Mouse (Mus musculus): Measurements from ENCODE around the gene Car5a. TPM values are rescaled to one million over a fixed set of nuclear protein-coding genes. Genes with fewer than 3 reads are reported as not detected.

Car5a gene
- total RNA-seq, 2 experiments from 2014 or later = not detected

DNA sequence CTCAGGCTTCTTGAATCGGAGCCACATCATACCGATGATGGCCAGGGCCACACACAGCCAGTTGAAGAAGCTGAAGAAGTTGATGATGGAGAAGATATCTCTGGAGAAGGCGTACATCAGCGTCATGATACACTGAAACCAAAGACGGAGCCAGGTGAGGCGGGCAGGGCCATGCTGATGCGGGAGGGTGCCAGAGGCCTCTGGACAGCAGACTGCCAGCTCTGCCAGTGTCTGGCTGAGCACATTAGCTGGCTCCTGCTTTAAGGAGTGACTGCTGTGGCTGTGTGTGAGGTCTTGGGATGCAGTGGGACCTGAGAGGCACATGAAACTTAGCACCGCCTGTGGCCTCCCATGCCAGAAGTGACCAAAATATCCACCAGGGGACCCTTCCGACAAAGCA, 59.7 kb downstream of the Car5a start:
- no peak for DNase-seq (ENCODE audit: low spot score in 2 of 2)

DNA sequence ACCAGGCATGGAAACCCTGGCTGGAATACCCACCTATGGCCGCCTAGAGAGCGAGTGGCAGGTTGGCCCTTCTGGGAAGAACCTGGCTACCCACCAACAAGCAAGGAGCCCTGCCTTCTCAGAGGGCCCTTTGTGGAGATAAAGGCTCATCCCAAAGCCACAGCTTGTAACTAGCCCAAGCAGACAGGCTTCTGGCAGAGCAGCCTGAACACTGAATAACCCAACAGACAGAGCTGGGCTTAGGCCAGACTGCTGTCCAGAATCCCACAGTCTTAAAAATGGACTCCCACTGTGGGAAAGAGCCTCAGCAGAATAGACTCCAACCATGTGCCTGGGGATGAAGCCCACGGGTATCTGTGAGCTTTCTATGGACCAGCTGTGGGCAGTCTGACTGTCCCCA, 60.5 kb downstream of the Car5a start:
- DNase-seq (ENCODE audit: low spot score in 2 of 2) = no peak

DNA sequence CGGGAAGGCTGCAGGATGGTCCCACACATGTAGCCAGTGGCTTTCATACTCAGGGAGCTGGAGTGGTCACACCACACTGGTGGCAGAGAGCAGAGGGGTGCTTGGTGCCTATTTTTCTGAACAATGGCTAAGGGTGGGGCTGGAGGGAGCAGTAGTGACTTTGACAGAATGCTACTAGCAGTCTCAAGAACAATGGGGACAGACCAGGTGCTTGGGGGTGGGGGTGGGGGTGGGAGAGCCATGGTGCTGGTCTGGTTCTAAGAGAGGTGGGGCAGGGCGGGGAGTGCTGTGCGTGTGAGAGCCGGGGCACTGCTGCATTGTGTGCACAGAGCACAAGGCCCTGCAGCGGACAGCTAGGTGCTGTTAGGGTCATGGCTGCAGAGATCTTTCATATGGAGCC, 62.8 kb downstream of the Car5a start:
- DNase-seq (ENCODE audit: low spot score in 2 of 2) = no peak

DNA sequence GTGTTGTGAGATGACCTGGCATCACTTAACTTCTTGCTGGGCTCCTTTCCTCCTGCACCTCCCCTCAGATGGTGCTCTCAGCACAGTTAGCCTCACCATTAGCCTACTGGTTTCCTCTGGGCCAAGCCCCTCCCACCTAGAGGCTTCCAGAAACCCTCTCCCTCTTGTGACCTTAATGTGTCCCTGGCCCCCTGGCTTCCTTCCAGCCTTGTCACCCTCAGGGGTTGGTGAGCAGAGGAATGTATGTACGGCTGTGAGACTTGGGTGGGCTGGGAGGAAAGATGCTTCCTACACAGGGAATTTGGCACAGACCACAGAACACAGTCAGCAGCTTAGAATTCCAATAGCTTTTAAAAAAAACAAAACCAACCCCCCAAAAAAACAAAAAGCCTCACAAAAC, 63.9 kb downstream of the Car5a start:
- DNase-seq (ENCODE audit: low spot score in 2 of 2) = no peak

DNA sequence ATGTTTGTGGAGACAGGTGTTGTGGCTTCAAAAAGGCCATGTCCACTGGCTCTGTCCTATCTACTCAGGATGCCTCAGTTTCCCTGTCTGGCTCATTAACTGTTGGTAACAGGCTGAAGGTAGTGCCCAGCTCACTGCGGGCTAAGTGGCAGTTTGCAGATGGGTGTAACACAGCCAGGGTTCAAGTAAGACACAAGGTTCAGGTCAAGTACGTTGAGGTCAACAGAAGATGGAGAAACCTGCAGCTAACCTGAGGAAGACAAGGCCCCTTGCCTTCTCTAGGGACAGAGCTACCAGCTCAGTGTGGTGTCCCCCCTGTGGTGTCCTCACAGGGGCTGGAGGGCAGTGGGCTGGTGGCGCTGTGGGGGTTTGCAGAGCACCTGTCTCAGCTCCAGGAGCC, 65.0 kb downstream of the Car5a start:
- no peak for DNase-seq (ENCODE audit: low spot score in 2 of 2)

DNA sequence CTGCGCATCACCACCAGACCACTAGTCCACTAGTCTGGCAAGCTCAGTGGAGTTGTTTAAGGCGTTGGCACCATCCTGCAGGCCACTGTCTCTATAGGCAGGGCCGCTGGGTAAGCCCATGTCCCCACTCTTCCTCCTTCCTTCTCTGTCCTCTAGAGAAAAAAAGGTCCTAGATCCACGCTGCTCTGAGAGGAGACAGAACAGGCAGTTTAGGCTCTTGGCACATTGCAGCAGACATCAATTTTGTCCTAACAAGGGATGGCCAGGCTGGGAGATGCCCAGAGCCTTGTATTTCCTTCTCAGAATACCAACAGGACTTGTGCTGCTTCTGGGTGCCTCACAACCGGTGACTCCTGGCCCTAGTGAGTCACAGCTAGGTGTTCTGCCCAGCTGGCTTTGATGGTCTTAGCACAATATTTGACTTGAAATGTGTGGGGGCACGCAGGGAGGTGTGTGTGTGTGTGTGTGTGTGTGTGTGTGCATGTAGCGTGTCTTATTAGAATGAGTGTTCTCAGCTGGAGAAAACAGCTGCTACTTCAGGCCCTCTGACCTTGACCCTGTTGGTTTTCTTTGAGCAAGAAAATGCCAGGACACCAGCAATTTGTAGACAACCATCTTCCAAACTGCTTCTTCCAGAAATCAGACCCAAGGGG, 66.8 kb downstream of the Car5a start:
- DNase-seq (ENCODE audit: low spot score in 2 of 2) = no peak

DNA sequence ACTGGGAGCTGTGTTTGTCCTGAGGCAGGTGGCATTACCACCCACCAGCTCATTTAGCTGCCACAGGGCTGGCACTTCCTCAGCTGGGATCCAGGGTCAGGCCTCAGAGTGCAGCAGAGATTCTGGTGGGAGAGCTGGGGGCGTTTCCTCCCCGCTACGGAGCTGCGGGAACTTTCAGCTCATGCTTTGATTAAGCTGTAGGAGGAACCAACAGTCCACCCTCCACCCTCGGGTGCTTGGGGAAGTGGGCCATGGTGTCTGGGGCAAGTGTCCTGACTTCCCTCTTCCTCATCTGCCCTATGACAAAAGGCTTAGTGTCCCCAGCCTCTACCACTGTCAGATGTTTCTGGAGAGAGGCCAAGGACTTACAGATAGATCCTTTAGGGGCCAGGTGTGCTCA, 67.5 kb downstream of the Car5a start:
- DNase-seq (ENCODE audit: low spot score in 2 of 2) = no peak

DNA sequence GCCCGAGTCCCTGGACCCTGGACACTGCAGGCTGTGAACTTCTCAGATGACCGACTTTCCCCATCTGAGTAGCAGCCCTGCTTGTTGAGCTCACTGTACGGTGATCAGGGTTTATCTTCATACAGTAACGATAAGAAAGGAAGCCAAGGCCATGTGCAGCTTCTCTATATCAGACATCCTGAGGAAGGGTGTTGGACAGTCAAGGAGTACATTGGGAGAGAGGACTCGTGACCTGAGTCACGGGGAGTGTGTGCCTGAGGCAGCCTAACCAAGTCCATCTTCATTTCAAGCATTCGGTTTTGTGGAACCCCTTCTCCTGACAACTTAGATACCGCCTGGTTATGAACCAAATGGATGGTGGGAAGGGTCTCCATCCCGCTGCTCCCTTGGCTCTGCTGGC, 69.2 kb downstream of the Car5a start:
- DNase-seq (ENCODE audit: low spot score in 2 of 2) = no peak

DNA sequence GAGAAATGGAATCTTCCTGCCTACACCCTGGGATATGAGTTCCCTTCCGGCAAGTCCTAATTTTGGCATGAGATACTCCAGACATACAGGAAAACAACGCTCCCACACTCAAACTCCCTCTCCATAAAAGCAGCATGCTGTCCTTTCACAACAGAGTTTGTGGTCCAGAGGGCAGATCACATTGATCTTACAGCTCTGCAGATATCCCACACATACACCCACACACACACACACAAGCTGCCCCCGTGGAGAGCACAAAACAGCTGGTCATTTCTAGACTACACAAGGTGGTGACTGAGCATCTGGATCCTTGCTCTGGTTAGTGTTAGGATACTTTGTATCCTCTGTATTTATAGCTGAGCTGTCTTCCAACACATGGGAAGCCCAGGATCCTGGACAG, 69.7 kb downstream of the Car5a start:
- no peak for DNase-seq (ENCODE audit: low spot score in 2 of 2)

DNA sequence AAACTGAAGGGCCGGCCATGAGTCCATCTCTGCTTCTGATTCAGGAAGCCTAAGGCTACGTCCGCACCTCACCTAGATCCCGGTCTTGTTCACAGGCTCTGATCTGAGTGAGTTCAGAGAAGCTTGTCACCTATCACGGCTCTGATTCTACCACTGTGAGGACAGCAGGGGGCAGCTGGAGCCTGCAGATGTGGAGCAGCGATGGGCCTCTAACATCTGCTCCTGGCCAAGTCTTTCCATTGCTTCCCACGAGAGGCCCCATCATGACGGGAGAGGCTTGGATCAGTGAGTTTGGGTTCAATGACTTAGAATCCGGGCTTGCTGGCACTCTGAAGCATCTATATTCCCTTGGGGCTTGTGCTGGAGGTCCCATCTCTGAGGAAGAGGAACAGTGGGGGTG, 70.7 kb downstream of the Car5a start:
- DNase-seq (ENCODE audit: low spot score in 2 of 2) = no peak

DNA sequence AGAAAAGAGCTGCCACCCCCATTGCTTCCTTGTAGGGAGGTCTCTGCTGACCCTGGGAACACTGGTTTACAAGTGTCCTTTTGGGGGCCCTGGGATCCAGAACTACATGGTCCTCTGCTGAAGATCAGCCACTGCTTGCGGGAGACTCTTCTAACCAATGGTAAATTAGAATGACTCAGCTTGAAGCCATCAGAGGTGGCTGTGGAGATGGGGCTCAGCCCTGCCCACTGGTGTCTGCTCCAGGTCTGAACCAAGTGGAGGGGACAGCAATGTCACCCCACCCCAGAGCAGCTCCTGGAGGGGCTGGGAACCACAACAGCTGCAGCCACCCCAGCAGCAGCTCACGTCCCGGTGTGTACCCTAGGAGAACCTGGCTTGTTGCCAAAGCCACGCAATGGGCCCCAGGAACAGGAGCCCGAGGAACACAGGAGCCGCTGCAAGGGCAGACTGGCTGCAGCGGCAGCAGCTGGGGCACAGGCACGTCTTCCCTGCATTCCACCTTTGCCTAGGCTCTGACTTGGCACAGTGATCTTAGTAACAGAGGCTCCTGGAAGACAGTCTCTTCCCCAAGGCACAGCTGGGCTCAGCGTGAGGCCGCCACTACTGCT, 72.8 kb downstream of the Car5a start:
- DNase-seq (ENCODE audit: low spot score in 2 of 2) = no peak

DNA sequence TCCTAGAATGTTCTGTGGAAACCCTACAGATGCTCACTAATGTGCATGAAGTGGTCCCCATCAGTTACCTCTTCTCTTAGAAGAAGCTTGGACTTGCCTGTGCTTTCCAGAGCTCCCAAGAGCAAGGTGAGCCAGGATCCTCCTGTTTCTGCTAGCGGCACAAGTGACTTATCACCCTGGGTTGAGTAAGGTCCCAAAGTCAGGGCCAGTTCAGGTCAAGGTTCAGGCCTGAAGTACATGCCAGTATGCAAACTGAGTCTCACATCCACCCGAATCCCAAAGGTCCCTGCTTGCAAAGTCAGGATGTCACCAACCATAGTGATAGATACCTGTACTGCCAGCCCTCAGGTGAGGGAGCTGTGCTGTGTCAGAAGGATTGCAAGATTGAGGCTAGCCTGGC, 74.5 kb downstream of the Car5a start:
- no peak for DNase-seq (ENCODE audit: low spot score in 2 of 2)

DNA sequence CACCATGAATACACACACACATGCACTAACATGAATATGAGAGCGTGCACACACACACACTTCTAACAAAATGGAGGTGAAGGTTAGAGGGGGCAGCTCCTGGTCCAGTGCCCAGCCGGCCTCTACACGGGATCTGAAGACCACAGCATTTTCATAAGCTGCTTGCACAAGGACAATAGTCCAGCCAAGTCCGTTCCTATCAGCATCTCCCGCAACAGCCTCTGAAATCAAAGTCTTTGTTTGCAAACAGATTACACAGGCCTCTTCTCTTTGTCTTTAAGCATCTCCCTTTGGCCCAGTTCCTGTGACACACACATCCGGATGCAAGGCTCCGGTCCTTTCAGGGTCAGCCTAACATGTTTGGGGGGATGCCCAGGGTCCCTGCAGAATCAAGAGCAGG, 75.8 kb downstream of the Car5a start:
- DNase-seq (ENCODE audit: low spot score in 2 of 2) = no peak

DNA sequence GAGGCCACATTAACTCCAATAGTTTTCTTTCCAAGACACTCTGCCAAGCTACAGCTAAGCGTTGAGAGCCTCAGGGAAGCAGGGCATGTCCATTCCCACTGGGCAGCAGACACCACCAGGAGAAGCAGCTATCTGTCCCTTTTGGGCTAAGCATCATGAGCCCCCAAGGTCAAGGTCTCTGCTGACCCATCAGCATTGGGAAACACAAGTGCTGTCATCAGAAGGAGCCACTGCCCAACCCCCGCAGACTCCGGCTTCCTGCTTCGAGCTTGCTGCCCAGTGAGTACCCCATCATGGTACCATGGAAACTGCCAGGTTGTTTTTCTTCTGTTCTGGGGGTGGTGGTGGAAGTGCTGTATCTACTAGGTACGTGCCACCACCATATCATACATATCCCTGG, 76.5 kb downstream of the Car5a start:
- no peak for DNase-seq (ENCODE audit: low spot score in 2 of 2)

Small RNA genes lying within 50 kb of the gene (microRNA-seq; reads per million reads assigned to microRNA genes)
- 0.23 to 1.1 reads per million in 2 experiments for gene Mir7237

Other genes starting within 250 kb of the Car5a start
- 100 to 1,000 TPM; 212 to 217 TPM for gene Jph3, start 215.3 kb downstream of the Car5a start, total RNA-seq (2021)
- gene Klhdc4, start 115.3 kb downstream of the Car5a start, total RNA-seq (2021) = 10 to 100 TPM; 28.0 to 30.7 TPM
- 100 to 1,000 TPM; 133 to 140 TPM for gene Slc7a5, start 37.2 kb downstream of the Car5a start, total RNA-seq (2021)
- gene Banp, start 4.8 kb upstream of the Car5a start, total RNA-seq (2021) = 10 to 100 TPM; 27.1 to 43.0 TPM